Mouse (Mus musculus) cerebellum, adult 2 months (tissue): Measurements from ENCODE around the gene Fgfr2.

Experiments used
- CTCF ChIP-seq: fragments of 200-500 bp; IDR thresholded peaks from 2 replicates; pipeline ENCODE4 v1.5.1; 2011; ENCODE audit warnings: low read depth, mild to moderate bottlenecking, control low read depth, low read length, moderate library complexity, borderline replicate concordance; ENCODE audit not compliant: insufficient read depth
- POLR2A ChIP-seq: fragments of 200-500 bp; IDR thresholded peaks from 2 replicates; pipeline ENCODE4 v1.6.1; 2011; ENCODE audit warnings: low read length, control low read depth, borderline replicate concordance; ENCODE audit not compliant: insufficient read depth

DNA sequence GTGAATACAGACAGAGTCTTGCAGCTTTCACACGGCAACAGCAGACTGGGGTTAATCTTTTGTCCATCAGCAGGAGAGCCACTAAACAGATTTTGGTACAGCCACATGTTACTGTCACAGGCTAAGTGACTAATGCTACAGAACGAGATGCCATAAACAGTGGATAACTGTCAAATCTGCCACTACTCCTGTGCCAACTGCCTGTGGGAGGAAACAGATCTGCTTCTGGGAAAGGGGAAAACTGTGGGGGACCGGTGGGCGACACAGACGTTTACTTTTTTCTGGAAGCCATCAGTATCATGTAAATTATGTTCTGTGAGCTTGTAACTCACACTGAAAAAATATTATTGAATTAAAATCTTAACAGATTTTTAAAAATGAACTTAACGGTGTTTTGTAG, 1862.2 kb downstream of the Fgfr2 start:
- TF ChIP-seq CTCF (no peak), POLR2A (no peak)
